Mouse (Mus musculus): Measurements from ENCODE around the gene Ncoa1.
"Not testable (repeated sequence)": the region's sequence is repeated elsewhere in the genome, so short reads cannot be mapped to it uniquely, and the experiment has no call there.

Ncoa1 gene

GRCm38 (mm10) chr12:4476291-4476831, 621 bp downstream of the Ncoa1 start:
- peak; percentile 62 for DNase-seq (ENCODE audit: low spot score)

- DNase-seq (ENCODE audit: low spot score): no peak
These were observed 1.6 kb downstream of the Ncoa1 start for GRCm38 (mm10) chr12:4475251-4475993.

GRCm38 (mm10) chr12:4469115-4469514, 7.9 kb downstream of the Ncoa1 start:
- no peak for DNase-seq (ENCODE audit: low spot score)

GRCm38 (mm10) chr12:4463701-4464100, 13.3 kb downstream of the Ncoa1 start:
- DNase-seq (ENCODE audit: low spot score): no peak

GRCm38 (mm10) chr12:4462420-4462819, 14.6 kb downstream of the Ncoa1 start:
- DNase-seq (ENCODE audit: low spot score): no peak

- DNase-seq (ENCODE audit: low spot score): no peak
These were observed 16.0 kb downstream of the Ncoa1 start for GRCm38 (mm10) chr12:4460990-4461389.

GRCm38 (mm10) chr12:4454956-4455565, 21.9 kb downstream of the Ncoa1 start:
- no peak for DNase-seq (ENCODE audit: low spot score)

- no peak for DNase-seq (ENCODE audit: low spot score)
These were observed 22.7 kb downstream of the Ncoa1 start for GRCm38 (mm10) chr12:4454248-4454647.

GRCm38 (mm10) chr12:4452233-4452632, 24.7 kb downstream of the Ncoa1 start:
- DNase-seq (ENCODE audit: low spot score): no peak

- DNase-seq (ENCODE audit: low spot score): not testable (repeated sequence)
These were observed 26.5 kb downstream of the Ncoa1 start for GRCm38 (mm10) chr12:4450485-4450884.

- DNase-seq (ENCODE audit: low spot score): no peak
These were observed 28.8 kb downstream of the Ncoa1 start for GRCm38 (mm10) chr12:4448076-4448589.

- no peak for DNase-seq (ENCODE audit: low spot score)
These were observed 32.0 kb downstream of the Ncoa1 start for GRCm38 (mm10) chr12:4444946-4445345.

GRCm38 (mm10) chr12:4441451-4441850, 35.5 kb downstream of the Ncoa1 start:
- no peak for DNase-seq (ENCODE audit: low spot score)

- no peak for DNase-seq (ENCODE audit: low spot score)
These were observed 40.8 kb downstream of the Ncoa1 start for GRCm38 (mm10) chr12:4436198-4436597.

GRCm38 (mm10) chr12:4433549-4433948, 43.4 kb downstream of the Ncoa1 start:
- no peak for DNase-seq (ENCODE audit: low spot score)

- no peak for DNase-seq (ENCODE audit: low spot score)
These were observed 45.0 kb downstream of the Ncoa1 start for GRCm38 (mm10) chr12:4431978-4432377.

- DNase-seq (ENCODE audit: low spot score): no peak
These were observed 46.7 kb downstream of the Ncoa1 start for GRCm38 (mm10) chr12:4430061-4430825.

- no peak for DNase-seq (ENCODE audit: low spot score)
These were observed 58.2 kb downstream of the Ncoa1 start for GRCm38 (mm10) chr12:4418824-4419223.

GRCm38 (mm10) chr12:4417626-4418263, 59.2 kb downstream of the Ncoa1 start:
- no peak for DNase-seq (ENCODE audit: low spot score)

GRCm38 (mm10) chr12:4407085-4407484, 69.9 kb downstream of the Ncoa1 start:
- no peak for DNase-seq (ENCODE audit: low spot score)

GRCm38 (mm10) chr12:4406155-4406554, 70.8 kb downstream of the Ncoa1 start:
- DNase-seq (ENCODE audit: low spot score): no peak

GRCm38 (mm10) chr12:4403206-4403605, 73.8 kb downstream of the Ncoa1 start:
- no peak for DNase-seq (ENCODE audit: low spot score)

All from MN1 (cell line).